Mouse (Mus musculus) kidney, adult 8-10 months (tissue): ENCODE data around the gene Cntnap5c.

ENCODE experiments used
- DNase-seq, 2 experiments: peaks; one replicate each; pipeline ENCODE4 v3.0.0; 2022

Gene Cntnap5c

GRCm38 (mm10) chr17:58004491-58004890 lies 235.1 kb downstream of the Cntnap5c start:
- no peak for DNase-seq

GRCm38 (mm10) chr17:58041178-58041577 lies 271.8 kb downstream of the Cntnap5c start:
- no peak for DNase-seq

DNA sequence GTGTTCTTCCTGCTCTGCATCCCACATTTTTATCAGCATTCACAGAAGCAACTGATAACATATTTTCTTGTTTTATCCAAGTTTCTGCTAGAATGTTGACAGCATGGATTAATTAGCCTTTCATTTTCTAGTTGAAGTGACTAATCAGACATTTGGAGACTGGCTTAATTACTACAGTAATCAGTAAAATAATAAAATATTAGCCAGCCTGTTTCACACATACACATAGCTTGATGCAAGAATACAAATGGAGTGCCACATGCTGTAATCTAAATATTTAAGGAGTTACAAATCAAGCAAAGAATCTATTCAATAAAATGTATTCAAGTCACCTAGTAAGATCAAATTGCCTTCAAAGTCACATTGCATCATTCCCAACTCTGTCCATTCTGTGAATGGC lies 275.8 kb downstream of the Cntnap5c start:
- DNase-seq, result no peak

GRCm38 (mm10) chr17:58069912-58070311 lies 300.5 kb downstream of the Cntnap5c start:
- no peak for DNase-seq

DNA sequence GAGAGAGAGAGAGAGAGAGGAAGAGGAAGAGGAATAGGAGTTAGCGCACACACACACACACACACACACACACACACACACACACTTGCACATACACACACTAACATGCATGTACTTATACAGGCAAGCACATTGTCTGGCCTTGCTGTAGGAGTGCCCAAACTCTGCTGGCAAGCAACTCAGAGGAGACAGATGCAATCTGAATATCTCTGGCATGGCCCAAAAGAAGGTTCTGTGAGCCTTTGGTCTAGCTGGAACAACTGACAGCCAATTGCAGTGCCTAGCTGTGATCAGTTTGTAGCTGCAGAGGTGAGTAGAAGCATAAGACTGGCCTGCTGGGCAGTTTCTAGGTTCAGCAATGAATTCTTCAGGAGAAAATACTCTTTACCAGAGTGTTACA lies 313.3 kb downstream of the Cntnap5c start:
- no peak for DNase-seq

GRCm38 (mm10) chr17:58104505-58104904 lies 335.1 kb downstream of the Cntnap5c start:
- DNase-seq, result no peak

DNA sequence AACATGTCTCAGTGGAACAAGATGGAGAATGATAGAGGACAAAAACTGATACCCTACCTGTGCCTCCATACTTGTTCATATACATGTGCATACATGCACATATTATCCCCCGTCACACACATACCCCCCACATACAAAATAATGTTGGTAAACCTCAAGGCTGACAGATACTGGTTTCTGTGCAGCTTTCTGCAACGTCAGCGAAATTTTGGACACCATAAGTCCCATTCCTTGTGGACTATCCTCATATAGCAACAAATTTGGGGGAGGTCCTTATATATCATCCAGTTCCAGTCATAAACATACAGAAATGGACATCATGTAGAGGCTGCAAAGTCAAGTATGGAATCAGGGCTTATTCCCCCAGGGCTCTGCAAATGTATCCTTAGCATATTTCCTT lies 338.5 kb downstream of the Cntnap5c start:
- DNase-seq, result no peak

- DNase-seq, result no peak
Observed at GRCm38 (mm10) chr17:58108335-58108734, 339.0 kb downstream of the Cntnap5c start.

- no peak for DNase-seq
Observed at GRCm38 (mm10) chr17:58187171-58187570, 417.8 kb downstream of the Cntnap5c start.

GRCm38 (mm10) chr17:58201148-58201547 lies 431.8 kb downstream of the Cntnap5c start:
- peak in 1 of 2 experiments; percentile 0 for DNase-seq

- DNase-seq, result no peak
Observed at GRCm38 (mm10) chr17:58268058-58268457, 498.7 kb downstream of the Cntnap5c start.

GRCm38 (mm10) chr17:58351310-58351709 lies 581.9 kb downstream of the Cntnap5c start:
- DNase-seq, result no peak

DNA sequence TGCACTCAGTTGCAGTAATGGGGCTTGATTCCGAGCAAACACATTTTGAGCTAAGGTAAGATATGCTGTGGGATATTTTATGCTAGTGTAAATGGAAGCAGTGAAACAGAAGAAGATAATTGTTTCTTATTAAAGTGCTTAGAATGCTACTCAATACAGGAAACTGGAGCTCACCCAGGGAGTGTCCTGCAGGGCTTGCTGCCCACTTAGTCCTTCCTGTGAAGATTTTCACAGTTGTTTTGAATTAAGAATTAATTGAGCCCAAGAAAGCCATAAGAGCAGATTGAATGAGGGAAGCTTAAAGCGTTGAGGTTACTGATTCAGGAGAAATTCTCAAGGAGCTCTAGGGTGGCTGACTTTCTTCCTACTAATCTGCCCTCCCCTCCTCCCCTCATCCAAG lies 586.9 kb downstream of the Cntnap5c start:
- DNase-seq, result no peak

- DNase-seq, result no peak
Observed at GRCm38 (mm10) chr17:58363582-58364267, 594.4 kb downstream of the Cntnap5c start.

DNA sequence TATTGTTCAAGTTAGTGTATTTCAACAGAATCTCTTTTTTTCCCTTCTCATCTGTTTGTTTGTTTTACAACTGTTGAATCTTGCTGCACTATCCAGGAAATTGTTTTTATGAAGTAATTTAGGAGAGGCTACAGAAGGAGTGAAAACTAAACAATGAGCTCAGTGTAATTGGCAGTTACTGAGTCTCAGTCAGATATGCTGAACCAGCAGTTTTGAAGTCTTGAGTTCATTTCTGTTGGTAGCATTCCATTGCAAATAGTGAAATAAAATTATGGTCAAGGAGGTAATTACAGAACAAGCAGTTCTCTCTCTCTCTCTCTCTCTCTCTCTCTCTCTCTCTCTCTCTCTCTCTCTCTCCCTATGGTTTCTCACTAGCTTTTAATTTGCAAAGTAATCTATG lies 600.7 kb downstream of the Cntnap5c start:
- DNase-seq, result no peak

GRCm38 (mm10) chr17:58407769-58408168 lies 638.4 kb downstream of the Cntnap5c start:
- DNase-seq, result no peak

- DNase-seq, result no peak
Observed at GRCm38 (mm10) chr17:58408756-58409155, 639.4 kb downstream of the Cntnap5c start.

DNA sequence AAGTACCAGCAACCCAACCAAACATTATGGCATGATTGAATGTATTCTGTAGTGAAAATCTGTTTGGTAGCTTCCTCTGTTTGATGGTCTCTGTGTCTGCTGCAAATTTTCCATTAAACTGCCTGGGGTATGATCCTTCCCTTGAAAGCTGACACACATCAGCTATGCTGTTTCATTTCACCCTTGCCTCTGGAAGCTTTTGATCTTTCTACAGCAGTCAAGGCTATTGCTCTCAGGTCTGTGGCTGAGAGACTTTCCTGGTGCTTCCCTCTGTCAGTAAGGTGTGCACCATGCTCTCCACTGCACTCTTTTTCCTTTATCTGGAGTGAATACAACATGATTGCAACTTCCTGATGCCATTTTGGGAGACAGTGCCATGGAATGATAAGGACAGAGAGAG lies 668.1 kb downstream of the Cntnap5c start:
- no peak for DNase-seq
